Mouse (Mus musculus) ZHBTc4 (cell line): ENCODE measurements around the gene Vsx1.

ENCODE experiments used
- DNase-seq: peaks from one replicate; pipeline ENCODE4 v3.0.0-alpha.2; 2011; ENCODE audit warnings: low read depth, low spot score

Gene Vsx1

GRCm38 (mm10) chr2:150689223-150689800 lies at the start of gene Vsx1:
Vsx1 (minus strand) TSS chr2:150689360.
- no peak for DNase-seq

DNA sequence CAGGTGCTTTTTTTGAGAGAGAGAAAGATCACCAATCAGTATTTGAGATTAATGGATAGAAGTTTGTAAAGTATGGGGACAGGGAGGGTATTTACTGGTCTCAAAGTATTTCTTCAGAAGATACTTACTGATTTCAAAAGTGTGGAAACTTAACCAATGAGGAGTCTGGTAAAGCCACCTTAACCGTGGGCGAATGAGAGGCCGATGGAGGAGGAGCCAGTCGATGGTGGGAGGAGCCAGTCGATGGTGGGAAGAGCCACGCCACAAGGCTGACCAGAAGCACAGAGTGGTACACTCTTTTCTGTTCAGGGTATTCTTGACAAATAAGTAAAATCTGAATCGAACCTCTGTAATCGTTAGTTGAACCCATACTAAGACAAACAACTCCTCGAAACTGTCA lies 48.7 kb upstream of the Vsx1 start:
- DNase-seq = peak; percentile 50

GRCm38 (mm10) chr2:150735756-150736576 lies 46.8 kb upstream of the Vsx1 start:
- peak; percentile 66 for DNase-seq

DNA sequence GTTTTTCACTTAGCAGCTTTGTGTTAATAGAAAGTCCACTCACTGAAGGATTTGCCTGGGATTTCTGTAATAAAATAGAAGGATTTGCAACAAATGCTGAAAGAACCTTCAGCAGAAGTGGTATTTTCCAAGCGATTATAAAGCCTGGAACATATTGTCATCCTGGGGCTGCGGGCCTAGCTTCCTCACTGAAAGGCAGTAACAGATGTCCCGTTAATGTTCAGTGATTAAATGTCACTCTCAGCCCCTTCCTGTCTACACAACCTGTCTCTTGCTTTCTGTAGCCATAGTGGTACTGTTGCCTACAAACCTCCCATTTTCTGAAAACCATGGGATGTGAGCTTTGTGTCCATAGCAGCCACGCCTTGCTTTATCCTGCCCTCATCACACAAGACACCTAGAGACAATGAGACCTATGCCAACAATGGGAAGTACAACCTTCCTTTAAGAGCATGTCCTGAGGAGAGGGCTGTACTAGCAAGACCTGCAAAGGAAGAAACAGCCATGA lies 23.1 kb upstream of the Vsx1 start:
- peak; percentile 18 for DNase-seq

- no peak for DNase-seq
Observed at GRCm38 (mm10) chr2:150691481-150692170, 2.5 kb upstream of the Vsx1 start.

GRCm38 (mm10) chr2:150690216-150690615 lies 1.1 kb upstream of the Vsx1 start:
- DNase-seq = no peak

DNA sequence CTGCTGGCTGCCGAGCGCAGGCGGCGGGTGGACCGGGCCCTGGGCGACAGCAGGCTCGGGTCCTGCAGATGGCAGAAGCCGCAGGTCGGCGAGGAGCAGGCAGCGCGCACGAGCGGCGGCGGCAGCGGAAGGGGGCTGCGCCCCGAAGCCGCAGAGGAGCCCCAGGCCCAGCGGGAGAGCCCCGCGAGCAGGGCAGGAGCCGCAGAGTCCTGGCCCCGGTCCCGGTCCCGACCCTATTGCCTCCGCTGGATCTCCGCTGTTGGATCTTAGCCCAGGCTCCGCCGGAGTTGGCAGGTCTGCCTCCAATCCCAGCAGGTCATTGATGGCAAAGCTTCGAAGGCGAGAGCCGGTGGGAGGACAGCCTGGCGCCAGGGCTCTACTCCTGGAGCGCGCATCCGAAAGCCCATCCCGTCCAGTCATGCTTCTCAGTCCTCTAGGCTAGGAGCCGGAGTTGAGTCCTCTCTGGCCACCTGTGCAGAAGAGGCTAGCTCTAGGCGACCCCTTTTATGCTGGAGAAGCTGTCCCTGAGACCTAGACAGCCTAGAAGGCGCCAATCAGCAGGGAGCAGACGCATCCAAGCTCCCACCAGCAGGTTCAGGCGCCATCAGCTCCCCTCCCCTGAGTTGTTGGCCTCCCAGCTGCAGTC lies 496 bp downstream of the Vsx1 start:
- peak; percentile 67 for DNase-seq

- peak; percentile 62 for DNase-seq
Observed at GRCm38 (mm10) chr2:150687871-150688540, 1.2 kb downstream of the Vsx1 start.

DNA sequence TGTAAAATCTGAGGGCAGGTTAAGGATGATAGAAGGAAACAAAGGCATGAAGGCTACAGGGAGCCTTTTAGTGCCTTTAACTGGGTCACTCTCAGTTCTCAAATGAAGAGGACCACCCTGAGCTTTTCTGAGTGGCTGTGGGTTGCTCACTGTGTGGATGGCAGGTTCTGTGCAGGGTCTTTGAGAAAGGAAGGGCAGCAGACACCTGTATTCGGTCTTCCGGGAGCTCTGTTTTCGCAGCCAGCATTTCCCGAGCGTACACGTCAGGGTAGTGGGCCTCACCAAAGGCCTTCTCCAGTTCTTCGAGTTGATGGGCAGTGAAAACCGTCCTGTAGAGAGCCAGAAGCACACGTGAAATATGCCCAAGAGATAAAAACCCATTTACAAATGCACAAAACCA lies 3.8 kb downstream of the Vsx1 start:
- no peak for DNase-seq

DNA sequence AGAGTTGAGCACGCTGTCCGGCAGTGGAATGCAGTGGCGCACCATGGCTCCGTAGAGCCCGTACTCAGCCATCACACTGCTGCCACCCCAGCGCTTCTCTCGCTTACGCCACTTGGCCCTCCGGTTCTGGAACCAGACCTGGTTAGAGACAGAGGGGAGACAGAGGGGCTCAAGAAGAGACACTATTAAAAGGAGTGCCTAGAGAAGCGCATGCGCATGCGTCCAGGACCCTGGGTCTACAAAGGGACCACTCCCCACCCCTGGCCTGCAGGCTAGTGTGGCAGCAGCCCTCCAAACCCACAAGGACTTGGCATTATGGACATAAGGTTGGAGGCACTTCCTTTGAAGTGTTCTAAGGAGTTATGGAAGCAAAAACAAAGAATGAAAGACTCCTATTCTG lies 4.7 kb downstream of the Vsx1 start:
- DNase-seq = no peak

DNA sequence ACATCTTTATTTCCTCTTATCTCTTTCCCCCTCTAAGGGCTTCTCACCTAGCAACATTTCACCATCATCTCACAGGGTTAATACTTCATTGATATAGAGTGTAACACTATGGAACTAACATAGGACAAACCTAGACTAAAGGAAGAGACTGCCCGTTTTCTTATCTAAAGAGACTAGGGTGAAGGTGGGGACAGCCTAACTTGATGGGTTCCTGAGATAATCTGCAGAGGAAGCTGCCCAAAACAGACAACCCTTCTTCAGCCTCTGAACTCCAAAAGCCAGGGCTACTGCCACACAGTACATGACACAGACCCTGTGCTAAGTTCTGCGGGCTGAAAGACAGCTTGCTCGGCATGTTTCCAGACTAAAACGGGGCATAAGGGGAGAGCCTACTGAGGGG lies 7.6 kb downstream of the Vsx1 start:
- no peak for DNase-seq

DNA sequence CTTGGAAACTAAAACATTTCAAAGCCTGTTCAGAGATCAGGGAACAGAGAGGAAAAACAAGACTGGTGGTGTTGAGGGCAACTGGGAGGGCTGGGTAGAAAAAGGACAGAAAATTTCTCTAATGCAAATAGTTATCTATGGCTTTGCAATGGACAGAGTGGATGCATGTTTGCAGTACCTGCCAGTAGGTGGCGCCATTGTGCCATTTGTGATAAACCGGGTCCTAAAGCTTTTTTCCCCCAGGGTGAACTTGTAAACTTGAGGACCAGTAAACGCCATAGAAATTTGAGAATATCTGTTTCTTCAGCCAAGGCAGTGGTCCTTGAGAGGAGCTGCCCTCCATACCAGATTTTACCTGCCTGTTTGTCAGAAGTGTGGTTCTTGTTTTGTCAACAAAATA lies 10.8 kb downstream of the Vsx1 start:
- DNase-seq = peak; percentile 85

DNA sequence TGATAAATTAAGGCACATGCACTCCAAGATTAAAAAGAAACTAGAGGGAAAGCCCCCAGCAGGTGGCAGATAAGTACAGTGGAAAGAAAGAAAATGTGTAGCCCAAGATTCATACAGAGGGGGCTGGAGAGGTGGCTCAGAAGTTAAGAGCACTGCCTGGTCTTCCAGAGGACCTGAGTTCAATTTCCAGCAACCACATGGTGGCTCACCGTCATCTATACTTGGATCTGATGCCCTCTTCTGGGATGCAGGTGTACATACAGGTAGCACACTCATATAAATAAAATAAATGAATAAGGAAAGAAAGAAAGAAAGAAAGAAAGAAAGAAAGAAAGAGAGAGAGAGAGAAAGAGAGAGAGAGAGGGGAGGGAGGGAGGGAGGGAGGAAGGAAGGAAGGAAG lies 13.6 kb downstream of the Vsx1 start:
- peak; percentile 41 for DNase-seq

DNA sequence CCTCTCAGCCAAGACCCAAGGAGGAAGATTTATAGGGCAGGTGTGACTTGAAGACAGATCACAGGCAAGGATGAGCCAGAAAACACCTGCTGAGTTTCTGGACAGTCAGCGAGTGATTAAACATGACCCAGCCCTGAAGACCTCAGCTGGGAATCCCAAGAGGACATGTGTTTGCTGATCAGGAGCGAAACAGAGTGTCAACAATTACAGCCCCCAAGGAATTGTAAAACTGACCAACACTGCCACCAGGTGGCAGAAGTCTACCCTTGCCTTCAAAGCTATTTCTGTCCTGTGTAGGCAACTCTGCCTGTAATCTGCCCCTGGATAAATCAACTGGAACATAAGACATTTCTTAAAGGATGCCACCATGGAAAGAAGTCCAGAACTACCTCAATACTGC lies 14.3 kb downstream of the Vsx1 start:
- peak; percentile 90 for DNase-seq

DNA sequence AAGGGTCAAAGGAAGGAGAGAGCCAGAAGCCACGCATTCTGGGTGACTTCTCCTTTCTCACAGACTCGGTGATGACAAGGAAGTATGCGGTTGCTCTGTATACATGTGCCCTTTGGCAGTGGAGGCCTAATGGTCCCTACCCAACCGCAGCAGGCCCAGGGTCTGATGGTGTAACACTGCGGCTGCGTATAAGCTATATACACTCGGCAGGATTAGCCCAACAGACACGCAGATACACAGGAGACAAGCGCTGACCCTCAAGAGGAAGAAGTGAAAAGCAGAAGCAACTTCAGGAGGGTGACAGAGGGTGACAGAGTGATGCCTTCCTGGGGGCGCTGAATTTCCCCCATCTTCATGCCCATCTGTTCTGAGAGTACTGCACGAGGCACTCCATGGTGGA lies 15.2 kb downstream of the Vsx1 start:
- no peak for DNase-seq

- no peak for DNase-seq
Observed at GRCm38 (mm10) chr2:150671609-150672290, 17.4 kb downstream of the Vsx1 start.

DNA sequence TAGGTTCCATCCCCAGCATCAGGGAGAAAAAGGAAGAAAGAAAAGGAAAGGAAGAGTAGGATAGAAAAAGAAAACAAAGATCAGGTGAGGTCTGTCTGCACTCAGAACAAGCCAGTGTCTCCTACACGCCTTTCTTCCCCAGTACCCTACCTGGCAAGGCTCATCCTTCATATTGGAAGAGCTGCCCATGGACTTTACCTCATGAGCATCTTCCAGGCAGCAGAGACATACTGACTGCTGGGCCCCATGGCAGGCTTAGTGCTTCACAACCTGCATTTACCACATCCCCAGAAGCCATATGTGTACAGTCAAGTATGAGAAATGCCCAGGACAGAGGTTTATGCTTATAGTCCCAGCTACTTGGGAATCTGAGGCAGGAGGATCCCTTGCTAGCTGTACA lies 18.2 kb downstream of the Vsx1 start:
- DNase-seq = no peak

DNA sequence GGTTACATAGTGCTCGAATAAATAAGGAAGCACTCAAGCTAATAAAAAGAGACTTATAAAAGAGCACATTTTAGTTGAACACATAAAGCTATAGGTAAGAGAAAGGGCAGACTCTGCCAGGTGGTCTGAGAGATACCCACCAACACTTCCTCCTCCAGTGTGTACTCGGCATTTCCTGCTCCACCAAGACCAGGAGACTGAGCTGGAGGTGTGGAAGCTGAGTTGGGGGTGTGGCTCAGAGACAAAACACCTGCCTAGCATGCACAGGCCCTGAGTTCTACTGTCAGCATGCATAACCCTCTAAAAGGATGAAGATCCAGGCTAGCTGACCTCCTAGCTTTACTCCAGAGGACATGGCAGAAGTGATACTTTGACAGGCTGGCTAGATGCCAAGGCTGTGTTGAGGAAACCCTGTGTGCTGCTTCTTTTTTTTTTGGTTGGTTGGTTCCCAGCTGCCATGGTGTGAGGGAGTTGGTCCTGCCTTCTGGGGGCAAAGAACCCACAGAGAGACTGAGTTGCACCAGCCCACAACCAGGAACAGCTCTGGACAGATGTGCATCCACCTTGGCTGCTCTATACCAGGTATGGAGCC lies 19.6 kb downstream of the Vsx1 start:
- DNase-seq = no peak

GRCm38 (mm10) chr2:150668956-150669355 lies 20.2 kb downstream of the Vsx1 start:
- DNase-seq = no peak
